Mouse (Mus musculus) macrophage (primary cell): ENCODE results near the gene B430306N03Rik. TPM values are rescaled to one million over a fixed set of nuclear protein-coding genes. Genes with fewer than 3 reads are reported as not detected.

ENCODE experiments used
- H3K27ac ChIP-seq: fragments of 350-480 bp; formaldehyde crosslinking; 2 replicates; pipeline ENCODE4 v1.9.0; 2021
- H3K36me3 ChIP-seq: fragments of 350-480 bp; formaldehyde crosslinking; 2 replicates; pipeline ENCODE4 v1.9.0; 2021; ENCODE audit errors: inconsistent target
- H3K4me3 ChIP-seq: fragments of 350-480 bp; formaldehyde crosslinking; 2 replicates; pipeline ENCODE4 v1.9.0; 2021; ENCODE audit errors: inconsistent target
- H3K79me2 ChIP-seq: fragments of 350-480 bp; formaldehyde crosslinking; 2 replicates; pipeline ENCODE4 v1.9.0; 2021; ENCODE audit errors: inconsistent target
- WGBS: methylation state at CpG from one replicate; pipeline ENCODE4 v1.1.7; 2026; ENCODE audit warnings: inconsistent platforms; ENCODE audit not compliant: missing documents; 5-methylcytosine and 5-hydroxymethylcytosine counted together
- polyA plus RNA-seq: library from polyadenylated mRNA; stranded (reverse); fragments of 250-400 nt; gene quantifications from 3 replicates; pipeline ENCODE4 v1.2.4, GENCODE M21; 2018; ENCODE audit warnings: inconsistent platforms

The B430306N03Rik gene
- polyA plus RNA-seq, 1 experiment from 2014 or later: 51.1 TPM

DNA sequence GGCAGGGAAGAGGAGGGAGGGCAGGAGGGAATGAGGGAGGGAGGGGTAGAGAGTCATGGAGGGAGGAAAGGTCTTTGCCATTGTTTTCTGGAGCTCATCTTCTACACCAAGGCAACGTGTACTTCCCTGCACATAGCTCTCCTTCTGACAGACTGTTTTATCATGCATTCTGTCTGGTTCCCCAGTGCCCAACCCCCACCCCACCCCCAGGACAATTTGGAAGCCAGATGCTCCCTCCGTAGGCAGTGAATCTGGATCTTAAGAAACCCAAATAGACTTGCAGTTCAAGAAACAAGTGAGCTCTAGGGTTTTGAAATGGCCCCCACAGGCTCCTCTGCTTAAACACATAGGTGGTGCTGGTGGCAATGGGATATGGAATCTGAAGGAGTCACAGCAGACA lies 42.0 kb downstream of the B430306N03Rik start:
- peaks cover 16% of the 10 kb centered on the region for H3K36me3 ChIP-seq
- no peak overlapping the region for H3K4me3 ChIP-seq
- H3K79me2 ChIP-seq: peaks cover under 1% of the 10 kb centered on the region; the same call in 1 of the 2 replicates
- no peak overlapping the region for H3K27ac ChIP-seq
- 77% methylated on average over 2 of the region's 2 CpGs for WGBS

DNA sequence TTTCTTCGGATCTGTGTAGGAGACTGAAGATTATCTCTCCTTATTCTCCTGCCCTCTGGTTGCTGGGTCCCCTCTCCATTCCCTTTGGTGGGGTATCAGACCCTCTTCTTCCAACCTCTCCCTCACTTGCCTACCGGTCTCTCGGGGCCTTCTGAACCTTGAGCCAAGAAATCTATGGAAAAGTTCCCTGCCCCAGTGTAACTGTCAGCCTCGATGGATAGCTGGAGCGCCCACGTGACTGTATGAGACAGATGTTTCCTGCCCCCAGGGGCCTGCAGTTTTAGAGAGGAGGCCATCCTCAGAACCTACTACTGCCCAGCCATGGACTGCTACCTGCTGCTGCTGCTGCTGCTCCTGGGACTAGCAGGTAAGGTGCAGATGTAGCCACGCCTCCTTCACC lies 43.7 kb downstream of the B430306N03Rik start, which contains the start of gene Treml1:
Treml1 (plus strand) TSS at position 301 of the 400 bp plus-strand sequence.
- WGBS: 53% methylated on average over 7 of the region's 7 CpGs

DNA sequence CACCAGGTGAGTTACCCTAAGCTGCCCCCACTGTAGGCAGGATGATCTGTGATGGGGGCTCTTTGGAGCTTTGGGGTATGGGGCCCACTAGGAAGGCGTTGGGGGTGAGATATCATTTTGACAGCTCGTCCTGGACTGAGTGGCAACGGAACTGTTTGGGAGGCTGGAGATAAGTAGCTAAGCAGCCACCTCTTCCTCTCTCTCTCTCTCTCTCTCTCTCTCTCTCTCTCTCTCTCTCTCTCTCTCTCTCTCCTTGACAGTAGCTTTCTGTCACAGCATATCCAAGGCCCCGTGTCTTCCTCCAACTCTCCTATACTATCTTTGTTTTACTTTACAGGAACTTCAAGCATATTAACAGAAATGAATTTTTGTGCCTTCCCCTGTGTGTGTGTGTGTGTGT lies 44.5 kb downstream of the B430306N03Rik start:
- Histone ChIP-seq H3K27ac (no peak overlapping the region), H3K79me2 (no peaks in the 10 kb centered on the region), H3K36me3 (no peaks in the 10 kb centered on the region), H3K4me3 (no peak overlapping the region)
- 46% methylated on average over 3 of the region's 4 CpGs for WGBS

More for the DNA sequence above, 43.7 kb downstream of the B430306N03Rik start, which contains the start of gene Treml1:
- no peak within 1 kb of the TSS for H3K27ac ChIP-seq
- no peaks in the 10 kb centered on the region for H3K79me2 ChIP-seq
- no peak within 1 kb of the TSS for H3K4me3 ChIP-seq
- H3K36me3 ChIP-seq: 0 out of 2 replicates have a peak, but pooled peaks cover 1% of the 10 kb centered on the region

DNA sequence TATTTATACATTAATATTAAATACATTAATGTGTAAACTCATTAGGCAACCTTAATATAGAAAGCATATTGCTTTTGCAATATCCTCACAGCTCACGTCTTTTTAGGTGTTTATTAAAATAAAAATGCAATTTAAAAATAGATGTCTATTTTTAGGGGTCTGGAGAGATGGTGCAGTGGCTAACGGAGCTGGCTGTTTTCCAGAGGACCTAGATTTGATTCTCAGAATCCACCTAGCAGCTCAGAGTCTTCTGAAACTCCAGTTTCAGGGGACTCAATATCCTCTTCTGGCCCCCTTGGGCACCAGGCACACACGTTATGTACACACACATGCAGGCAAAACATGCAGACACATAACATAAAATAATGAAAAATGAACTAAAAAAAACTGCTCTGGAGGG lies 46.4 kb downstream of the B430306N03Rik start:
- 82% methylated on average over 3 of the region's 3 CpGs for WGBS
- Histone ChIP-seq H3K36me3 (no peaks in the 10 kb centered on the region), H3K4me3 (no peak overlapping the region), H3K27ac (no peak overlapping the region), H3K79me2 (no peaks in the 10 kb centered on the region)

DNA sequence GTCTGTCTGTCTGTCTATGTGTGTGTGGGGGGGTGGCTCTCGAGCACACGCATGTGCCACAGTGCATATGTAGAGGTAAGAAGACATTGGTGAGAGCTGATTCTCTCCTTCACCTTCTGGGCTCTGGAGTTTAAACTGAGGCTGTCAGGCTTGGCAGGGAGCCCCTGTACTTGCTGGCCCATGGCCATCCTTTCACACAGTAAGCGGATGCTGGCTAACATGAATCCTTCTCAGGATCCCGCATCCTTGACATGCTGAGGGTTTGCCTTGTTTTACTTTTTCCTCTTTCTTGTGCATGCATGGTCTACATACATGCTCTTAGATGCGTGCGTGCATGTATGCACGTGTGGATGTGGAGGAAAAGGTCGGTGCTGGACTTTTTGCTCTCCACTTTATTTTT lies 47.0 kb downstream of the B430306N03Rik start:
- Histone ChIP-seq H3K79me2 (no peaks in the 10 kb centered on the region), H3K36me3 (no peaks in the 10 kb centered on the region), H3K4me3 (no peak overlapping the region), H3K27ac (no peak overlapping the region)
- WGBS: 87% methylated on average over 8 of the region's 8 CpGs

DNA sequence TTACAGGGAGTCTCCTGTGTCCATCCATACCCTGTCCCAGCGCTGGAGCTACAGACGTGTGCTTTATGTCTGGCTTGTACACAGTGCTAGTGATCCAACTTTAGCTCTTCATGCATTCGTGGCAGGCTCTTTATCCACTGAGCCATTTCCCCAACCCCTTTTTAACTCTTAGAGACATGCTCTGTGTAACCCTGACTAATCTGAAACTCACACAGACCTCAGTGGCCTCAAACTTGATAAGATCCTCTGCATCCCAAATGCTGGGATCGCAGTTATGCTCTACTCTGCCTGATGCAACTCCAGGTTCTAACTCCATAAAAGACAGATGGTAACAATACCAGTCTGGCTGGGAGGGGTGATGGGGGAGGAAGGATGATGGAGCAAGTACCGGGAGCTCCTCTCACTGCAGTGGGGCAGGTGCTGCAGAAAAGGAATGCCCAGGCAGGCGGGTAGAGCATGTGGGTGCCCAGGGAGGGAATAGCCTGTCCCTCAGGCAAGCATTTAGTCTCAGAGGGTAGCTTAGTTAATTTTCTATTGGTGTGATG lies 47.6 kb downstream of the B430306N03Rik start:
- no peaks in the 10 kb centered on the region for H3K36me3 ChIP-seq
- WGBS: 89% methylated on average over 6 of the region's 6 CpGs
- no peak overlapping the region for H3K4me3 ChIP-seq
- H3K27ac ChIP-seq: no peak overlapping the region
- H3K79me2 ChIP-seq: no peaks in the 10 kb centered on the region

DNA sequence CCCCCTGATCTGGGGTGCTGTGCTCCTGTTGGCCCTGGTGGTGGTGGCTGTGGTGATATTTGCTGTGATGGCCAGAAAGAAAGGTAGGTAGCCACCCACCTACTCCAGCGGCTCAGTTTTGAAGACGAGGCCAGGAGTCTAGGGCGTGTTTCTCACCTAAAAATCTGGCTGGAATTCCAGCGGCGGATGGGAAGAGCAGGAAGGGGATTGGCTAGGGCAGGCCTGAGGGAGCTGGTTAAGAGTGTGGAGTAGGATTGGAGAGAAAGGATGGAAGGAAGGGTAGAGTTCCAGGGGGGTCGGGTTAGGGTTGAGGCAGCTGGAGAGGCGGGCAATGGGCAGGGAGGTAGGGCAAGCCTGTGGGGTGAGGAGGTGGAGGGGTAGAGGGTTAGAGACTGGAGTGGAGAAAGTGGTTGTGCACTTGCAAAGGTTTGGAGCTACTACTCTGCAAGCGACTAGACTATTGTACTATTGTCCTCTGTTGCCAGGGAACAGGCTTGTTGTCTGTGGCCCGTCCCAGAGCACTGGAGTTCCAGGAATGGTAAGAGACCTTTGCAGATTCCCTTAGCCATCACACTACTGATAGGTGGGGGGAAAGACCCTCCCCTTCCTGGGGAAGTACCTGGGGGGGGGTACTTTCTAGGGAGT lies 49.7 kb downstream of the B430306N03Rik start:
- no peak overlapping the region for H3K27ac ChIP-seq
- no peak overlapping the region for H3K4me3 ChIP-seq
- H3K36me3 ChIP-seq: no peaks in the 10 kb centered on the region
- H3K79me2 ChIP-seq: no peaks in the 10 kb centered on the region
- WGBS: 87% methylated on average over 8 of the region's 9 CpGs

DNA sequence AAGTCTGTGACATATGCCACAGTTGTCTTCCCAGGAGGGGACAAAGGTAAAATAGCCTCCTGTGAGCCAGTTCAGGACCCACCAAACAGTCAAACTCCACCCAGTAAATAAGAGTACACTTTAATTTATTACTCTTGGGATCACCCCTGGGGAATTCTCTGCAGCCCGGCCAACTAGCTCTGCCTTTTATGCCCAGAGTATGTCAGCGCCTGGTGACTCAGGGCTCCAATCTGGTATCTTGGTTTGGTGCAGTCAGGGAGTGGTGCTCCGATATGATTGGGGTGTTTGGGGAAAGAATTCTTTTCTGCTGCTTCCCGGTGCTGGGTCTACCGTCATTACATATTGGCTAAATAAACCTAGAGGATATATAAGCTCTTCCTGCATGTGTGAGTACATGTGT lies 50.9 kb downstream of the B430306N03Rik start:
- Histone ChIP-seq H3K36me3 (no peaks in the 10 kb centered on the region), H3K27ac (no peak overlapping the region), H3K4me3 (no peak overlapping the region), H3K79me2 (no peaks in the 10 kb centered on the region)
- 96% methylated on average over 4 of the region's 5 CpGs for WGBS

DNA sequence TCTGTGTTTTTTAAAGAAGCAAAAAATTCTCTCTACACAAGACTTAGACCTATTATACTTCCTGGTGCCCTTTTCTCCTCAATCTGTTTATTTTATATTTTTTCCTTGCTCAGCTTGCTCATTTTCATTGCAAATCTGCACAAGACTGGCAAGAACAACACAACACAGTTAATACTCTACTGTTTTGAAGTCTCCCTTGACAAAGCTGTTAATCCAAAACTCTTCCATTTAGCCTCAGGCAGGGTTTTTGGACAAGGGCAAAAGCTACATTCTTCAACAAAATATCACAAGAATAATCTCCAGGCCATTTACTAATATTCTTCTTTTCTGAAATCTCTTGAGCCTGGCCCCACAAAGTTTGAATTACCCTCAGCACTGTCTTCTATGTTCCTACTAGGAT lies 55.7 kb downstream of the B430306N03Rik start:
- no peak overlapping the region for H3K27ac ChIP-seq
- no peak overlapping the region for H3K4me3 ChIP-seq
- H3K79me2 ChIP-seq: no peaks in the 10 kb centered on the region
- no peaks in the 10 kb centered on the region for H3K36me3 ChIP-seq

DNA sequence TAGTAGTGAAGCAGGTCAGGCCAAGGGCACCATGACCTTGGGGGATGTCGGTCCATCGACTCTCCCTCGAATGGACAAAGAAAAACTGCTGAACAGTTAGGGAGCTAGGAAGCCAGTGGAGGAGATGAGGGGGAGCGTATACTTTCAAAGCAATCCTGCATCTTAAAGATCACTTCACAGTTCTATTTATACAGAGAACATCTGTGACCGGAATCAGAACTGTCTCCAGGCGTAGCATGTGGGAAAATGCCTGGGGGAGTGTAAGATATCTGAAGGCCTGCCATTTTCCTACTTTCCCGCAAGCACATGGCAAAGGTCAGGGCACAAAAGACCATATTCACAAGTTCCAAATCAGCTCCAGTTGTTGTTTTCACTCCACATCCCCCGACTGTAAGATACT lies 57.0 kb downstream of the B430306N03Rik start:
- Histone ChIP-seq H3K36me3 (no peaks in the 10 kb centered on the region), H3K79me2 (no peaks in the 10 kb centered on the region), H3K27ac (no peak overlapping the region), H3K4me3 (no peak overlapping the region)
- WGBS: 98% methylated on average over 8 of the region's 8 CpGs

DNA sequence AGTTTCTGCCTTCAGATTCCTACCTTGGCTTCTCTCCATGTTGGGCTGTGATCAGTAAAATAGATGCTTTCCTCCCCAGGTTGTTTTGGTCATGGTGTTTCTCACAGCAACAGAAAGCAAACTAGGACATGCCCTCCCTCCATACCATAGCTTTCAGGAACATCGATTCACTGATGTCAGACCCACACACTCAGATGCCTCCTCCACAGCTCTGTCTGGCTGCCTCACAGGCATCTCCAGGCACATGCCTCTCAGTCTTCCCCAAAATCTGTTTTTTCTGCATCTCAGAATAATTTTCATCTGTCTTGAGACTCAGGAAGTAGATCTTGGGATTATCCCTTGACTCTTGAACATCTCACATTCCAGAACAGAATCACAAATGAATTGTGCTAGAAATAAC lies 60.2 kb downstream of the B430306N03Rik start:
- 100% methylated on average over 1 of the region's 1 CpGs for WGBS
- Histone ChIP-seq H3K79me2 (no peaks in the 10 kb centered on the region), H3K4me3 (no peak overlapping the region), H3K36me3 (no peaks in the 10 kb centered on the region), H3K27ac (no peak overlapping the region)

Other genes starting within 250 kb of the B430306N03Rik start
- not detected in 3 replicates for gene 1700067P10Rik, start 226.8 kb upstream of the B430306N03Rik start, polyA plus RNA-seq
- gene 9830107B12Rik, start 169.9 kb upstream of the B430306N03Rik start, polyA plus RNA-seq: 0.14 TPM in 1 of 3 replicates, not detected in the others
- gene A530064D06Rik, start 148.9 kb upstream of the B430306N03Rik start, polyA plus RNA-seq: 20.1 to 48.7 TPM (median 26.5 TPM) in 3 replicates
- gene Trem1, start 83.4 kb upstream of the B430306N03Rik start, polyA plus RNA-seq: 0.24 to 0.77 TPM in 2 of 3 replicates, not detected in the other
- gene Trem3, start 68.4 kb upstream of the B430306N03Rik start, polyA plus RNA-seq: 0.42 to 0.67 TPM in 2 of 3 replicates, not detected in the other
- gene Treml4, start 51.8 kb upstream of the B430306N03Rik start, polyA plus RNA-seq: 0.52 to 1.5 TPM (median 1.4 TPM) in 3 replicates
- 10.8 to 16.6 TPM (median 14.5 TPM) in 3 replicates for gene Treml2, start 16.6 kb upstream of the B430306N03Rik start, polyA plus RNA-seq
- gene Trem2, start 30.3 kb downstream of the B430306N03Rik start, polyA plus RNA-seq: 965 to 1,222 TPM (median 1,131 TPM) in 3 replicates
- gene Treml1, start 43.8 kb downstream of the B430306N03Rik start, polyA plus RNA-seq: 2.0 to 2.7 TPM (median 2.4 TPM) in 3 replicates
- gene Nfya, start 93.8 kb downstream of the B430306N03Rik start, polyA plus RNA-seq: 75.7 to 108 TPM (median 86.8 TPM) in 3 replicates
- gene Oard1, start 93.9 kb downstream of the B430306N03Rik start, polyA plus RNA-seq: 22.0 to 30.1 TPM (median 23.8 TPM) in 3 replicates
- not detected in 3 replicates for gene Apobec2, start 116.8 kb downstream of the B430306N03Rik start, polyA plus RNA-seq
- not detected in 3 replicates for gene Tspo2, start 135.4 kb downstream of the B430306N03Rik start, polyA plus RNA-seq
- not detected in 3 replicates for gene Unc5cl, start 138.8 kb downstream of the B430306N03Rik start, polyA plus RNA-seq